Mouse (Mus musculus) forebrain, embryonic 13.5 days (tissue): ENCODE measurements around the gene Lrmda. TPM values are rescaled to one million over a fixed set of nuclear protein-coding genes. Genes with fewer than 3 reads are reported as not detected.

Experiments
- microRNA-seq: library from miRNA; unstranded; fragments of <30 nt; microRNA quantifications from one replicate; pipeline ENCODE4, GENCODE M21; 2016
- polyA plus RNA-seq: library from polyadenylated mRNA; unstranded; fragments of >200 nt; fragmentation: Nextera tagmentation; extraction: Ambion mirVana; gene quantifications from 2 replicates; pipeline ENCODE4 v1.2.1, GENCODE M21; 2015

Lrmda gene
- polyA plus RNA-seq, 1 experiment from 2014 or later = not detected

Small RNA genes within 50 kb of the gene (microRNA-seq; reads per million reads assigned to microRNA genes)
- not detected for gene Gm27532

Other genes with a start within 250 kb of the Lrmda start
- 261 and 270 TPM in 2 replicates for gene Vdac2, start 194.5 kb upstream of the Lrmda start, polyA plus RNA-seq
- gene Comtd1, start 170.7 kb upstream of the Lrmda start, polyA plus RNA-seq = 17.5 and 19.9 TPM in 2 replicates
- 6.1 and 7.7 TPM in 2 replicates for gene Zfp503, start 30.1 kb upstream of the Lrmda start, polyA plus RNA-seq